Mouse (Mus musculus): Measurements from ENCODE around the gene Fan1. TPM values are rescaled to one million over a fixed set of nuclear protein-coding genes. Genes with fewer than 3 reads are reported as not detected.

Gene Fan1
- 10 to 100 TPM; 13.0 to 13.6 (median 13.3) TPM for total RNA-seq (2022)

GRCm38 (mm10) chr7:64373830-64374562, at the start of gene Fan1:
Fan1 (minus strand) TSS chr7:64374095.
- DNase-seq (ENCODE audit: low spot score in 2 of 2), result peak; percentile 79 to 89

GRCm38 (mm10) chr7:64403989-64404388, 30.1 kb upstream of the Fan1 start:
- DNase-seq (ENCODE audit: low spot score in 2 of 2), result no peak

- no peak for DNase-seq (ENCODE audit: low spot score in 2 of 2)
Observed at GRCm38 (mm10) chr7:64402452-64402851, 28.6 kb upstream of the Fan1 start.

- DNase-seq (ENCODE audit: low spot score in 2 of 2), result no peak
Observed at GRCm38 (mm10) chr7:64400725-64401124, 26.8 kb upstream of the Fan1 start.

- DNase-seq (ENCODE audit: low spot score in 2 of 2), result no peak
Observed at GRCm38 (mm10) chr7:64392819-64393151, 18.9 kb upstream of the Fan1 start.

GRCm38 (mm10) chr7:64392122-64392818, 18.4 kb upstream of the Fan1 start, which contains the start of the genes Mphosph10 and Mcee:
Mphosph10 (minus strand) TSS chr7:64392268.
Mcee (plus strand) TSS chr7:64392607.
- peak; percentile 89 to 92 for DNase-seq (ENCODE audit: low spot score in 2 of 2)

GRCm38 (mm10) chr7:64391479-64391878, 17.6 kb upstream of the Fan1 start:
- DNase-seq (ENCODE audit: low spot score in 2 of 2), result no peak

- DNase-seq (ENCODE audit: low spot score in 2 of 2), result no peak
Observed at GRCm38 (mm10) chr7:64373147-64373829, 607 bp downstream of the Fan1 start.

GRCm38 (mm10) chr7:64371940-64372878, 1.7 kb downstream of the Fan1 start:
- DNase-seq (ENCODE audit: low spot score in 2 of 2), result no peak

- no peak for DNase-seq (ENCODE audit: low spot score in 2 of 2)
Observed at GRCm38 (mm10) chr7:64369841-64370240, 4.1 kb downstream of the Fan1 start.

- DNase-seq (ENCODE audit: low spot score in 2 of 2), result no peak
Observed at GRCm38 (mm10) chr7:64365863-64366262, 8.0 kb downstream of the Fan1 start.

- DNase-seq (ENCODE audit: low spot score in 2 of 2), result peak; percentile 28 to 56
Observed at GRCm38 (mm10) chr7:64360586-64360945, 13.3 kb downstream of the Fan1 start.

- no peak for DNase-seq (ENCODE audit: low spot score in 2 of 2)
Observed at GRCm38 (mm10) chr7:64359943-64360585, 13.8 kb downstream of the Fan1 start.

- no peak for DNase-seq (ENCODE audit: low spot score in 2 of 2)
Observed at GRCm38 (mm10) chr7:64358666-64359065, 15.2 kb downstream of the Fan1 start.

GRCm38 (mm10) chr7:64357405-64357804, 16.5 kb downstream of the Fan1 start:
- peak; percentile 25 to 81 for DNase-seq (ENCODE audit: low spot score in 2 of 2)

GRCm38 (mm10) chr7:64356661-64357060, 17.2 kb downstream of the Fan1 start:
- DNase-seq (ENCODE audit: low spot score in 2 of 2), result no peak

GRCm38 (mm10) chr7:64354206-64354605, 19.7 kb downstream of the Fan1 start:
- DNase-seq (ENCODE audit: low spot score in 2 of 2), result no peak

GRCm38 (mm10) chr7:64351087-64351486, 22.8 kb downstream of the Fan1 start:
- DNase-seq (ENCODE audit: low spot score in 2 of 2), result peak; percentile 50 to 82

- peak in 1 of 2 experiments; percentile 59 for DNase-seq (ENCODE audit: low spot score in 2 of 2)
Observed at GRCm38 (mm10) chr7:64349147-64349861, 24.6 kb downstream of the Fan1 start.

- DNase-seq (ENCODE audit: low spot score in 2 of 2), result no peak
Observed at GRCm38 (mm10) chr7:64347813-64348212, 26.1 kb downstream of the Fan1 start.
